Mouse (Mus musculus): ENCODE measurements around the gene Nkpd1. TPM values are rescaled to one million over a fixed set of nuclear protein-coding genes. Genes with fewer than 3 reads are reported as not detected.

The Nkpd1 gene
- polyA plus RNA-seq, 1 experiment from 2014 or later: not detected

GRCm38 (mm10) chr7:19500420-19501363 is 16.9 kb upstream of the Nkpd1 start:
- ATAC-seq (ENCODE audit: low read depth): no peak
- Histone ChIP-seq H3K36me3 (ENCODE audit: control insufficient read depth, insufficient read depth) (no peaks in the 10 kb centered on the region), H3K9ac (ENCODE audit: low read depth, low read length) (no peak overlapping the region), H3K4me1 (ENCODE audit: control insufficient read depth, low read depth, low read length) (no peaks in the 10 kb centered on the region; the same call in 1 of the 2 replicates), H3K27ac (ENCODE audit: low read length) (no peak overlapping the region), H3K4me2 (ENCODE audit: low read depth, low read length) (no peak overlapping the region), H3K4me3 (ENCODE audit: low read depth, low read length) (no peak overlapping the region), H3K27me3 (ENCODE audit: control insufficient read depth, insufficient read depth, low read depth, low read length) (no peaks in the 10 kb centered on the region), H3K9me3 (replicated peaks; ENCODE audit: control insufficient read depth, low read length) (no peaks in the 10 kb centered on the region)
- 34% methylated on average over 12 of the region's 12 CpGs for WGBS (ENCODE audit: insufficient replicate concordance)

GRCm38 (mm10) chr7:19501658-19502057 is 16.0 kb upstream of the Nkpd1 start:
- Histone ChIP-seq H3K9ac (ENCODE audit: low read depth, low read length) (no peak overlapping the region), H3K27me3 (ENCODE audit: control insufficient read depth, insufficient read depth, low read depth, low read length) (no peaks in the 10 kb centered on the region), H3K36me3 (ENCODE audit: control insufficient read depth, insufficient read depth) (no peaks in the 10 kb centered on the region), H3K27ac (ENCODE audit: low read length) (no peak overlapping the region), H3K4me1 (ENCODE audit: control insufficient read depth, low read depth, low read length) (no peaks in the 10 kb centered on the region; the same call in 1 of the 2 replicates), H3K9me3 (replicated peaks; ENCODE audit: control insufficient read depth, low read length) (no peaks in the 10 kb centered on the region), H3K4me2 (ENCODE audit: low read depth, low read length) (no peak overlapping the region), H3K4me3 (ENCODE audit: low read depth, low read length) (no peak overlapping the region)
- 72% methylated on average over 4 of the region's 4 CpGs for WGBS (ENCODE audit: insufficient replicate concordance)
- no peak for ATAC-seq (ENCODE audit: low read depth)

DNA sequence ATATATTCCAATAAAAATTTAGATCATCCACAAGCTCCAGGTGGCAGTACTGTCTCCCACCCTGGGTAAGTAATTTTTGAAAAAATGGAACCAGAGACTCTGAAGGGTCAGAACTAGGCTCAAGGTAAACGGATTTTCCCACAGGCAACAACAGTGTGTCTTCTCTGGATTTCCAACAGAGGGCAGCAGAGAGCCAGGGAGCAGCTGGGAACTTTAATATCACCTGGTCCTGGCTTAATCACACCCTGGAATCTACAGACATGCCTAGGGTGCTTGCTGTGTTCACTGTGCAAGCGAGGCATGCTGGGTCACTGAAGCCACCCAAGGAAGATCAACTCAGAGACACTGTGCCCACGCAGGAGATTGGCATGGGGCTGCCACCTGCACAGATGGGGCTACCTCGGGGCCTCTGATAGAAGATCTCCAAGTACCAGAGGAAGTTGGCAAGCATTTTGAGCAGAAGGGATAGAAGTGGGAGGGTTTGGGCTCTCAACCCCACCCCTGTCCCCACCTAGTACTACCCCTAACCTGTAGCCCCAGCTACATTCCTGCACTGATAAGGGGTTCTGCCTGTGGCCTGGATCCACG is 14.1 kb upstream of the Nkpd1 start:
- H3K36me3 ChIP-seq (ENCODE audit: control insufficient read depth, insufficient read depth): no peaks in the 10 kb centered on the region
- 25% methylated on average over 5 of the region's 5 CpGs for WGBS (ENCODE audit: insufficient replicate concordance)
- H3K9ac ChIP-seq (ENCODE audit: low read depth, low read length): no peak overlapping the region
- H3K4me3 ChIP-seq (ENCODE audit: low read depth, low read length): no peak overlapping the region
- H3K27me3 ChIP-seq (ENCODE audit: control insufficient read depth, insufficient read depth, low read depth, low read length): no peaks in the 10 kb centered on the region
- H3K4me2 ChIP-seq (ENCODE audit: low read depth, low read length): no peak overlapping the region
- peaks cover 13% of the 10 kb centered on the region for H3K4me1 ChIP-seq (ENCODE audit: control insufficient read depth, low read depth, low read length)
- H3K9me3 ChIP-seq (replicated peaks; ENCODE audit: control insufficient read depth, low read length): no peaks in the 10 kb centered on the region
- ATAC-seq (ENCODE audit: low read depth): no peak
- no peak overlapping the region for H3K27ac ChIP-seq (ENCODE audit: low read length)

DNA sequence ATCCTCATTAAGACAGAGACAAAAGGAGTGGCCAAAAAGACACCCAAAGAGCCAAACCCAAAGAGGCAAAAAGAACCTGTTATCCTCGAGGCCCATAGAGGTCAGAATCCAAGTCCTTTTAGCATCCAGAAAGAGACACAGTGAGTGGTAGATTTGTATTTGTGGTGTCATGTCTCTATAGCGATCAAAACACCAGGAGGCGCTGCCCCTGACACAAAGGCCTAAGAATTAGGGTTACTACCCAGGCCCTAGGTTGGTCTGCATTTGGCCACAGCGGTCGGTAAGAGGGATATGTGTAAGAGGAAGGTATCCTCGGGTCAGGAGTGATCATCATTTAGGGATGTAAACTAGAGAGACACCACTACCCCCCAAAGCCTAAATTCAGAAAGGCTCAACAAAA is 11.3 kb upstream of the Nkpd1 start:
- H3K4me3 ChIP-seq (ENCODE audit: low read depth, low read length): no peak overlapping the region
- H3K4me1 ChIP-seq (ENCODE audit: control insufficient read depth, low read depth, low read length): peaks cover 22% of the 10 kb centered on the region
- H3K9ac ChIP-seq (ENCODE audit: low read depth, low read length): no peak overlapping the region
- no peaks in the 10 kb centered on the region for H3K27me3 ChIP-seq (ENCODE audit: control insufficient read depth, insufficient read depth, low read depth, low read length)
- H3K4me2 ChIP-seq (ENCODE audit: low read depth, low read length): no peak overlapping the region; the same call in 1 of the 2 replicates
- H3K27ac ChIP-seq (ENCODE audit: low read length): no peak overlapping the region
- no peak for ATAC-seq (ENCODE audit: low read depth)
- WGBS (ENCODE audit: insufficient replicate concordance): 25% methylated on average over 6 of the region's 6 CpGs
- no peaks in the 10 kb centered on the region for H3K36me3 ChIP-seq (ENCODE audit: control insufficient read depth, insufficient read depth)
- no peaks in the 10 kb centered on the region for H3K9me3 ChIP-seq (replicated peaks; ENCODE audit: control insufficient read depth, low read length)

DNA sequence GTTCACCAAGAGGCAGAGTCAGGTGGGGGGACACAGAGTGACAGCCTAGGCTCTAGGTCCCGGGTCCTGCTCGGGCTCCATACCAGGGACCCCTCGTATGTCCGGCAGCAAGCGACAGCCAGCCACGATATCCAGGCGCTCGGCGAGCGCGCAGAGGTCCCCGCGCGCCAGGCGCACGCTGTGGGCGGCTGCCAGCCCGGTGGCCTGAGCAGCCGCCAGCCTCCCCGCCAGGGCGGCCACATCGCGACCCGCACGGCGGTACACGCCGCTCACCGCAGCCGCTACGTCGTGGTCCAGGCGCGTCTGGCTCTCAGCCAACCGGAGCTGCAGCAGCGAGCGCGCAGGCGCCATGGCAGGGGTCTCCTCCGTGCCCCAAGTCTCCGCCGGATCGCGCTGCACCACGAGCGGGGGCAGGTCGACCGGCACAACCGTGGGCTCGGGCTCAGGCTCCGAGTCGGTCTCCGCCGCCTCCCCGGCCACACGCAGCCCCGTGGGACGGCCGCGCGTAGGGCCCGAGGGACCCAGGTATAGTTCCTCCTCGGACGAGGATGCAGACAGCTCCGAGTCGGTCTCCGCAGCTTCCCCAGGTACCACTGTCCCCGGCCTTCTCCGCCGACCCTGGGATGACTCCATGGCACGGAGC is 10.5 kb upstream of the Nkpd1 start:
- 2% methylated on average over 69 of the region's 71 CpGs for WGBS (ENCODE audit: insufficient replicate concordance)
- Histone ChIP-seq H3K4me1 (ENCODE audit: control insufficient read depth, low read depth, low read length) (peaks cover 22% of the 10 kb centered on the region), H3K9ac (ENCODE audit: low read depth, low read length) (peak overlapping the region; percentile 86), H3K36me3 (ENCODE audit: control insufficient read depth, insufficient read depth) (no peaks in the 10 kb centered on the region), H3K4me2 (ENCODE audit: low read depth, low read length) (peak overlapping the region; percentile 88), H3K27me3 (ENCODE audit: control insufficient read depth, insufficient read depth, low read depth, low read length) (no peaks in the 10 kb centered on the region), H3K27ac (ENCODE audit: low read length) (no peak overlapping the region), H3K4me3 (ENCODE audit: low read depth, low read length) (peak overlapping the region; percentile 83), H3K9me3 (replicated peaks; ENCODE audit: control insufficient read depth, low read length) (no peaks in the 10 kb centered on the region)
- no peak for ATAC-seq (ENCODE audit: low read depth)

- Histone ChIP-seq H3K36me3 (ENCODE audit: control insufficient read depth, insufficient read depth) (no peaks in the 10 kb centered on the region), H3K9ac (ENCODE audit: low read depth, low read length) (peak overlapping the region; percentile 86), H3K9me3 (replicated peaks; ENCODE audit: control insufficient read depth, low read length) (no peaks in the 10 kb centered on the region), H3K4me2 (ENCODE audit: low read depth, low read length) (peak overlapping the region; percentile 88), H3K27me3 (ENCODE audit: control insufficient read depth, insufficient read depth, low read depth, low read length) (no peaks in the 10 kb centered on the region), H3K4me3 (ENCODE audit: low read depth, low read length) (peak overlapping the region; percentile 83), H3K4me1 (ENCODE audit: control insufficient read depth, low read depth, low read length) (peaks cover 22% of the 10 kb centered on the region), H3K27ac (ENCODE audit: low read length) (peak overlapping the region; percentile 85; the same call in 1 of the 2 replicates)
- WGBS (ENCODE audit: insufficient replicate concordance): 5% methylated on average over 18 of the region's 18 CpGs
- ATAC-seq (ENCODE audit: low read depth): no peak
These were observed 10.0 kb upstream of the Nkpd1 start for GRCm38 (mm10) chr7:19507612-19507981.

DNA sequence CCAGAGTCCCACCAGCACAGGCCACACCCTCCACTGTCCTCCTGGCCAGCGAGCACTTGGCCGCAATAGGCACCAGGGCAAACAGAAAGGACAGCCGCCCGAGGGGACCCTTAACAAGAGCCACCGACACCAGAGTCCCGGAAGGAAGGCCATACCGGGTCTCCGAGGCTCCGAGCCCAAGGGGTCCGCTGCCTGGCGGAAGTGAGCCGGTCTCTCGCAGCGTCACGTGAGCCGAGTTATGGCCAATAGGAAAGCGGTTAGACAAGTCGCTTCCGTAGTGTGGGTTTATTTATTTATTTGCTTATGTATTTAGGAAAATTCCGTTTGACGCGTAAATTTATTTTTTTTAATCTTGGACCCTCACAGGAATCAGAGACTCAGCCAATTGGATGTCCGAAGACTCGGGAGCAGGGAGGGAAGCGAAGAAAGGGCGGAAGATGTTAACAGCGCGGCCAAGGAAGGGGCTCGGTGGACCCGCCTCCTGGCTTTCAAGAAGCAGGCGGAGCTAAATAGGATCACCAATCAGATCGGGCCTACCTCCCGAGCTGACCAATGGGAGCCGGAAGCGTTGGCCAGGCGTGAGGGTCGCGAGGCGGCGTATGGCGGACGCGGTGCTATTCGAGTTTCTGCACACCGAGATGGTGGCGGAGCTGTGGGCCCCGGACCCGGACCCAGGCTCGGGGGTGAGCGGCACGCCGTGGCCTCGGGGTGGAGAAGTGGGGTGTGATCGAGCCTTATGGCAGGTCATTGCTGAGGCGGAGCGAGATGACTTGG is 9.3 kb upstream of the Nkpd1 start, which contains the start of the genes Bloc1s3 and Trappc6a:
Gene Bloc1s3, minus strand, starts transcription at position 218 of the 774 bp plus-strand sequence.
Gene Trappc6a, plus strand, starts transcription at position 246 of the 774 bp plus-strand sequence.
- under 1% methylated on average over 56 of the region's 56 CpGs for WGBS (ENCODE audit: insufficient replicate concordance)
- Histone ChIP-seq H3K9ac (ENCODE audit: low read depth, low read length) (peak within 1 kb of the TSS; percentile 86), H3K9me3 (replicated peaks; ENCODE audit: control insufficient read depth, low read length) (no peaks in the 10 kb centered on the region), H3K4me2 (ENCODE audit: low read depth, low read length) (peak within 1 kb of the TSS; percentile 88), H3K36me3 (ENCODE audit: control insufficient read depth, insufficient read depth) (no peaks in the 10 kb centered on the region), H3K27me3 (ENCODE audit: control insufficient read depth, insufficient read depth, low read depth, low read length) (no peaks in the 10 kb centered on the region), H3K27ac (ENCODE audit: low read length) (peak within 1 kb of the TSS; percentile 85), H3K4me3 (ENCODE audit: low read depth, low read length) (peak within 1 kb of the TSS; percentile 83), H3K4me1 (ENCODE audit: control insufficient read depth, low read depth, low read length) (peaks cover 22% of the 10 kb centered on the region)
- ATAC-seq (ENCODE audit: low read depth): peak; percentile 95

- Histone ChIP-seq H3K27me3 (ENCODE audit: control insufficient read depth, insufficient read depth, low read depth, low read length) (no peaks in the 10 kb centered on the region), H3K9me3 (replicated peaks; ENCODE audit: control insufficient read depth, low read length) (no peaks in the 10 kb centered on the region), H3K9ac (ENCODE audit: low read depth, low read length) (peak overlapping the region; percentile 86), H3K4me2 (ENCODE audit: low read depth, low read length) (peak overlapping the region; percentile 88), H3K4me1 (ENCODE audit: control insufficient read depth, low read depth, low read length) (peaks cover 22% of the 10 kb centered on the region), H3K4me3 (ENCODE audit: low read depth, low read length) (peak overlapping the region; percentile 83), H3K27ac (ENCODE audit: low read length) (peak overlapping the region; percentile 70), H3K36me3 (ENCODE audit: control insufficient read depth, insufficient read depth) (no peaks in the 10 kb centered on the region)
- 3% methylated on average over 15 of the region's 15 CpGs for WGBS (ENCODE audit: insufficient replicate concordance)
- peak; percentile 7 for ATAC-seq (ENCODE audit: low read depth)
These were observed 8.6 kb upstream of the Nkpd1 start for GRCm38 (mm10) chr7:19508924-19509568.

All from liver, embryonic 16.5 days (tissue).